Mouse (Mus musculus) forebrain, embryonic 13.5 days (tissue): ENCODE results near the gene Vgll4. TPM values are rescaled to one million over a fixed set of nuclear protein-coding genes. Genes with fewer than 3 reads are reported as not detected.
"Not testable (repeated sequence)": the region's sequence is repeated elsewhere in the genome, so short reads cannot be mapped to it uniquely, and the experiment has no call there.

Source experiments
- ATAC-seq: fragments of 200-750 bp; cut with Nextera tagmentation; 2 replicates; pipeline ENCODE4 v1.8.0; 2017
- H3K27ac ChIP-seq: fragments of 300-500 bp; sonication (generic); 2 replicates; pipeline ENCODE4 v1.5.1; 2015; ENCODE audit warnings: inconsistent platforms, mild to moderate bottlenecking, moderate library complexity
- H3K27me3 ChIP-seq: fragments of 300-500 bp; sonication (generic); 2 replicates; pipeline ENCODE4 v1.6.1; 2015; ENCODE audit warnings: mild to moderate bottlenecking, inconsistent platforms
- H3K36me3 ChIP-seq: fragments of 300-500 bp; sonication (generic); 2 replicates; pipeline ENCODE4 v1.6.1; 2015; ENCODE audit warnings: mild to moderate bottlenecking, inconsistent platforms; ENCODE audit not compliant: poor library complexity, severe bottlenecking
- H3K4me1 ChIP-seq: fragments of 300-500 bp; sonication (generic); 2 replicates; pipeline ENCODE4 v1.6.1; 2015; ENCODE audit warnings: inconsistent platforms
- H3K4me2 ChIP-seq: fragments of 300-500 bp; sonication (generic); 2 replicates; pipeline ENCODE4 v1.6.1; 2015; ENCODE audit warnings: inconsistent platforms, mild to moderate bottlenecking, moderate library complexity
- H3K4me3 ChIP-seq: fragments of 300-500 bp; sonication (generic); 2 replicates; pipeline ENCODE4 v1.5.1; 2015; ENCODE audit warnings: mild to moderate bottlenecking, inconsistent platforms
- H3K9ac ChIP-seq: fragments of 300-500 bp; sonication (generic); 2 replicates; pipeline ENCODE4 v1.6.1; 2015; ENCODE audit warnings: mild to moderate bottlenecking, inconsistent platforms
- H3K9me3 ChIP-seq: fragments of 300-500 bp; sonication (generic); replicated peaks from 2 replicates; pipeline ENCODE4 v1.6.1; 2016; ENCODE audit warnings: inconsistent platforms
- WGBS: fragments of 180-500 bp; shearing (Covaris S2); methylation state at CpG from one replicate; pipeline ENCODE4 v1.1.7; 2015; 5-methylcytosine and 5-hydroxymethylcytosine counted together
- polyA plus RNA-seq: library from polyadenylated mRNA; unstranded; fragments of >200 nt; fragmentation: Nextera tagmentation; extraction: Ambion mirVana; gene quantifications from 2 replicates; pipeline ENCODE4 v1.2.1, GENCODE M21; 2015

Gene Vgll4
- polyA plus RNA-seq, 1 experiment from 2014 or later: 84.3 TPM

DNA sequence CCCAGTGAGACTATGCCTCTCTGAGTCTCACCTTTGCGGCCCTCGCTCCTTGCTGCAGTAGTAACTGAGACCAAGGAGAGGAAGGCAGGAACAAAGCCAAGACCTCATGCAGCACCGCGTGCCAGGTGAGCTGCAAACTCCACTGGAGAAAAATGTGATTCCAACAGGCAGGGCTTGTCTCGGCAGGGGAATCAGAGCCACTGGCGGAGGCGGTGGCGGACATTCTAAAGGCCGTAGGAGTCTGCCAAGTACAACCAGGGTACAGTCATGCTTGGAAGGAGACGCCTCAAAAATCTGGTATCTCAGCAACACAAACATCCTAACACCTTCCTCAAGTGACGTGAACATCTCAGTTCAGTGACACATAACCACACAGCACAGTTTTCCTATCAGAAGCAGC is 35.7 kb downstream of the Vgll4 start:
- H3K27me3 ChIP-seq: no peaks in the 10 kb centered on the region
- no peak overlapping the region for H3K27ac ChIP-seq
- H3K4me1 ChIP-seq: peaks cover 29% of the 10 kb centered on the region
- no peaks in the 10 kb centered on the region for H3K36me3 ChIP-seq
- H3K4me3 ChIP-seq: no peak overlapping the region
- WGBS: 88% methylated on average over 11 of the region's 11 CpGs
- H3K4me2 ChIP-seq: no peak overlapping the region
- H3K9me3 ChIP-seq: no peaks in the 10 kb centered on the region
- no peak for ATAC-seq
- no peak overlapping the region for H3K9ac ChIP-seq

DNA sequence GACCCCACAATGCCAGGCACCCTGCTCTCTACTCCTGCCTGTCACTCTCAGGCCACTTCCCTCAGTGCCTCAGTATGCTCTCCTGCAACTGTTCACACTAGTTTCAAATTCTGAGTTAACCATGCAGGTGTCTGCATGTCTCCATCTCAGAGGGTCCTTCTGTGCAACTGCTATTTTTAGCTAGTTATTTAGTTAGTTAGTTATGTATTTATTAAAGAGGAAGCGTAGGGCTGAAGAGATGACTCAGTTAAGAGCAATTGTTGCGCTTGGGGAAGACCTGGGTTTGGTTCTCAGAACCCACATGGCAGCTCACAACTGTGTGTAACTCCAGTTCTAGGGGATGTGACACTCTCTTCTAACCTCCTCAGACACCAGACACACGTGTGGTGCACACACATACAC is 36.8 kb downstream of the Vgll4 start:
- no peak overlapping the region for H3K27ac ChIP-seq
- no peaks in the 10 kb centered on the region for H3K27me3 ChIP-seq
- no peak overlapping the region for H3K9ac ChIP-seq
- H3K4me2 ChIP-seq: no peak overlapping the region
- no peaks in the 10 kb centered on the region for H3K36me3 ChIP-seq
- no peaks in the 10 kb centered on the region for H3K9me3 ChIP-seq
- WGBS: 94% methylated on average over 3 of the region's 3 CpGs
- no peak overlapping the region for H3K4me3 ChIP-seq
- ATAC-seq: no peak
- peaks cover 29% of the 10 kb centered on the region for H3K4me1 ChIP-seq

DNA sequence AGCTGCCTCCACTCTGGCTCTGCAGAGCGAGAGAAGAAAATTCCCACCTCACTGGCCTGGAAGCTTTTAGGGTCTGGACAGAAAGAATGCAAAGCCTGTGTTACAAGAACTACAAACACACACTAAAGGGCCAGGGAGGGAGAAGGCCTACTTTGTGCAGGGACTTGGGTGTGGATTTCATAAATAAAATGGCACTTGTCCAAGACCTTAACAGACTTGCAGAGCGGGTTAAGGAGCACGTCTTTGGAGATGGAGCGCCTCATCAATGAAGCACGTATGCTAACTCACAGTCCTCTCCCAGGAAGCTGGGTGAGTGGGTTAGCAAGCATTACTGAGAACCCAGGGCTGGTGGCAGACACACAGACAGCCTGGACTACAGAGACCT is 37.7 kb downstream of the Vgll4 start:
- Histone ChIP-seq H3K4me2 (no peak overlapping the region), H3K9me3 (no peaks in the 10 kb centered on the region), H3K4me1 (peaks cover 29% of the 10 kb centered on the region), H3K27ac (no peak overlapping the region), H3K4me3 (no peak overlapping the region), H3K27me3 (no peaks in the 10 kb centered on the region), H3K9ac (no peak overlapping the region), H3K36me3 (no peaks in the 10 kb centered on the region)
- ATAC-seq: no peak
- 64% methylated on average over 5 of the region's 5 CpGs for whole genome bisulfite sequencing

DNA sequence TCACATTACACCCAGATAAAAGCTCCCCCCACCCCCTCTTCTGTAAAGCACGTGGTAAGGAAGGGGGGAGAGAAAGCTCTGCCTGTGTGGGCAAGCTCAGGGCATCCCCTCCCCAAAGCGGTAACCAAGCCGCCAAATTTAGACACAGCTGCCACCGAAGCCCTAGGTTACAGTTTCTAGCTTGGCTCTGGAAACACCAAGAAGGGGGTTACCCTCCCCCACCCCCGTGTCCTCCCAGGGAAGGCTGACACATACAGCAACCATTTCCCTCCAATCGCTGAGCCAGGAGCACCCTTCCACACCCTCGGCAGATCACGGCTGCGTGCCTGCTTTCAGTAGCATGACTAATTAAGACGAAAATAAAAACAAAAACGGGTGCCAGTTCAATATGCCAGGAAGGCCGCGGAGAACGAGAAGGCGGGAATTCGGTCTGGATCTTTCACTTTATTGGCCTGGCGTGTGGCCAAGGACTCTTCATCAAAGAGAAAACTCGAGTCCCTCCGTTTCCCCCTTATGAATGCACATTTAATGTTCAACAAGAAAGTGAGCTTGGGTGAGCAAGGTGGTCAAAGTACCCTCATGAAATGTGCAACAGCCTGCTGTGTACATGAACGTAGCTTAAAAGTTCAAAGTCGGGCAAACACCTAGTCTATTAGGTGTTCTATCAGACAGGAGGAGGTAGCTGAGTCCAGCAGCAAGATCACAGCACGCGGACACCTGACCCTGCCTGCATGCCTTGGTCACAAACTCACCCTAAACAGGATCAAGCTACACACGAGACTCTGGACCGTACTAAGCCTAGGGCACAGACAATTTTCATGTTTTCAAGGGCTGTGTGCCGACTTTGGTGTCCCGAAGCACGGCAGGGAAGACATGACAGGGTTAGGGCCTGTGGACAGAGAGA is 38.3 kb downstream of the Vgll4 start:
- Histone ChIP-seq H3K9ac (0 out of 2 replicates have a peak overlapping the region, but pooled peaks have one; percentile 31), H3K4me2 (peak overlapping the region; percentile 41), H3K4me1 (peaks cover 29% of the 10 kb centered on the region), H3K27ac (no peak overlapping the region), H3K27me3 (no peaks in the 10 kb centered on the region), H3K4me3 (no peak overlapping the region), H3K9me3 (no peaks in the 10 kb centered on the region), H3K36me3 (no peaks in the 10 kb centered on the region)
- peak; percentile 79 for ATAC-seq
- 43% methylated on average over 28 of the region's 28 CpGs for WGBS

DNA sequence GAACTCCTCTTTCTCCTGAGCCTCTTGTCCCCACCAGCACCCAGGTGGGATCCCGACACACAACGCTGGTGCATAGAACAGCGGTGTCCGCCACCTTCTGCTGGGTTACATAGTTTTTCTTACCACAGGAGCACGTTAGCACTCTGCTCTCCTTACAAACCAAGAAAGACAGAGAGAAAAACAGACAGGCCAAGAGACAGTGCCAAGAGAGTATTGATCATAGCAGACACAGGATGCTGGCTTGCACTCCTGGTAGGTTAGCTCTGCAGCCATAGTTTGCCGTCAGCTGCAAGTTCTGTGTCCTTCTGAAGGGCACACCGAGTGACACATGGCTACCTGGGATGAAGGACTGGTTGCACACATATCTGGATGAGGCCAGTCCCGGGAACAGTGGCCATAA is 39.1 kb downstream of the Vgll4 start:
- Histone ChIP-seq H3K4me3 (no peak overlapping the region), H3K36me3 (no peaks in the 10 kb centered on the region), H3K27ac (no peak overlapping the region), H3K9ac (no peak overlapping the region), H3K9me3 (no peaks in the 10 kb centered on the region), H3K4me2 (no peak overlapping the region), H3K27me3 (no peaks in the 10 kb centered on the region), H3K4me1 (peaks cover 29% of the 10 kb centered on the region)
- ATAC-seq: no peak
- whole genome bisulfite sequencing: 83% methylated on average over 8 of the region's 8 CpGs

DNA sequence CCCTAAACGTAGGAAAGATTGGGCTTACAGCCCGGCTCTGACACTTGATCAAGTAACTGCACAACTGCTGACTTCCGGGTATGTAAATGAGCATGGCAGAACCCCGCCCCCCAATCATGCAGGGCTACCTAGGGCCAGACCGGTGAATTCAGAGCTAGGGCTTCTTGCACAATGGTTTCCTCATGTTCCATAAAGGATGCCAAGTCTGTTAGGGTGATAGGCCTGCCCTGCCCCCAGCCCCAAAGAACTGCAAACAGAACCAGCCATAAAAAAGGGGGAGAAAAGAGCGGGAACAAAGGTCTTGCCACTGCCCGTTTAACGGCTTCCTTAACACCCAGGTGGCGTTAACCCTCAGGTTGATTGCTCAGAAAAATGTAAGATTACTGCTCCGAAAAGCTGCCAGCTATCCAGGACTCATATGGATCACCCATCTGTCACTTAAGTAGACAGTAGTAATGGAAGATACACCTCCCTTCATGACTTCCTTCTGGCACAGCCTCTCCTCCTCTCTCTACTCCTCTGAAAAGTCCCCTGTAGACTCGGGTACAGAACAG is 39.7 kb downstream of the Vgll4 start:
- no peak for ATAC-seq
- H3K9ac ChIP-seq: no peak overlapping the region
- H3K4me1 ChIP-seq: peaks cover 29% of the 10 kb centered on the region
- no peaks in the 10 kb centered on the region for H3K27me3 ChIP-seq
- WGBS: 50% methylated on average over 11 of the region's 11 CpGs
- H3K4me2 ChIP-seq: no peak overlapping the region
- no peaks in the 10 kb centered on the region for H3K36me3 ChIP-seq
- H3K27ac ChIP-seq: no peak overlapping the region
- no peaks in the 10 kb centered on the region for H3K9me3 ChIP-seq
- H3K4me3 ChIP-seq: no peak overlapping the region

DNA sequence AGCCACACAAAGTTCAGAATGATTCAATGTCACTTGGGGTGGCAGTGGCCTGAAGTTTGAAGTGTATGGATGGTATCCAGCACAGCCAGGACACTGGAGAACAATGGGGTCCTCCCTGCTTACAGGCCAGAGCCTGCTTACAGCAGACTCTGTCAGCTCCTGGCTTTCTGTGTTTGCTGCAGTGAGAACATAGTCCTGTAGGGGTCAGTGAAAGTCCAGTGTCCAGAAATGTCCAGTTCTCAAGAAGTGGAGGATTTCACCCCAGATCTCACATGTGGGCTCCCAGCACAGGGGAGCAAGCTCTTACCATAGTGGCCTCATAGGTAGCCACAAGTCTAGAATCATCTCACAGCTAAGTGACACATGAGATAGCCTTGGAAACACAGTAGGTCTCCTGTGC is 40.4 kb downstream of the Vgll4 start:
- H3K4me2 ChIP-seq: no peak overlapping the region
- H3K36me3 ChIP-seq: no peaks in the 10 kb centered on the region
- H3K4me3 ChIP-seq: no peak overlapping the region
- ATAC-seq: no peak
- H3K9me3 ChIP-seq: no peaks in the 10 kb centered on the region
- no peak overlapping the region for H3K27ac ChIP-seq
- H3K27me3 ChIP-seq: no peaks in the 10 kb centered on the region
- no peak overlapping the region for H3K9ac ChIP-seq
- peaks cover 29% of the 10 kb centered on the region for H3K4me1 ChIP-seq

DNA sequence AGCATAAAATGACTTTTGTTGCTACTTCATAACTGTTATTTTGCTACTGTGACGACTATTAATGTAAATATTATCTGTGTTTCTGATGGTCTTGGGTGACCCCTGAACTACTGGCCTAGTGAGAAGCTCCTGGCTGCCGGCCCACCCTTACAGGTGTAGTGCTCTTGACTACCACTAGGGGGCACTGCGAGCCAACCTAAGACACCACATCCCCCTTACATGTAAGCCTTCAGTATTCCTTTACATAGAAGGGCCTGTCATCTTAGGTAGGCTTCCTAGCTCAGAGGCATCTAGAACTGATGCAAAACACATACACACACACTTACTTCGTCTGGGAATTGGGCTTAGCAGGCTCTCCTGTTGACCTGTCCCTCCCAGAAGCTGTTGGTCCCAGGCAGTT is 41.3 kb downstream of the Vgll4 start:
- H3K4me2 ChIP-seq: no peak overlapping the region
- H3K9ac ChIP-seq: no peak overlapping the region
- no peak overlapping the region for H3K4me3 ChIP-seq
- no peaks in the 10 kb centered on the region for H3K36me3 ChIP-seq
- peaks cover 29% of the 10 kb centered on the region for H3K4me1 ChIP-seq
- H3K27ac ChIP-seq: no peak overlapping the region
- no peaks in the 10 kb centered on the region for H3K9me3 ChIP-seq
- 4% methylated on average over 4 of the region's 4 CpGs for WGBS
- peak; percentile 60 for ATAC-seq
- H3K27me3 ChIP-seq: no peaks in the 10 kb centered on the region

DNA sequence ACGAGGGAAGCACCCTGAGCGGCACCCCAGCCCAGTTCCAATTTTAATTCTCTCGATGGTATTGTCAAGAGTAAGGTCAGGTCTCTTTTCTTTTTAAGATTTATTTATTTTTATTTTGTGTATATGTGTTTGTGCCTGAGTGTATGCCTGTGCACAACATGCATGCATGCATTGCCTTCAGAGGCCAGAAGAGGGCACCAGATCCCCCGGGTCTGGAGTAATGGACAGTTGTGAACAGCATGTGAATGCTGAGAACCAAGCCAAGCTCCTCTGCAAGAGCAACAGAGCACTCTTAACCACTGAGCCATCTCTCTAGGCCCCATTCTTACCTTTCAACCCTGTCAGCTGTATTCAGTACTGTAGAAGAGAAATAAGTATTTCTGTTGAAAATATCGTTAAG is 42.4 kb downstream of the Vgll4 start:
- Histone ChIP-seq H3K36me3 (no peaks in the 10 kb centered on the region), H3K4me3 (no peak overlapping the region), H3K27ac (peak overlapping the region; percentile 19; the same call in 1 of the 2 replicates), H3K27me3 (no peaks in the 10 kb centered on the region), H3K9ac (no peak overlapping the region), H3K9me3 (no peaks in the 10 kb centered on the region), H3K4me2 (no peak overlapping the region), H3K4me1 (peaks cover 29% of the 10 kb centered on the region)
- 91% methylated on average over 5 of the region's 5 CpGs for WGBS
- ATAC-seq: no peak

DNA sequence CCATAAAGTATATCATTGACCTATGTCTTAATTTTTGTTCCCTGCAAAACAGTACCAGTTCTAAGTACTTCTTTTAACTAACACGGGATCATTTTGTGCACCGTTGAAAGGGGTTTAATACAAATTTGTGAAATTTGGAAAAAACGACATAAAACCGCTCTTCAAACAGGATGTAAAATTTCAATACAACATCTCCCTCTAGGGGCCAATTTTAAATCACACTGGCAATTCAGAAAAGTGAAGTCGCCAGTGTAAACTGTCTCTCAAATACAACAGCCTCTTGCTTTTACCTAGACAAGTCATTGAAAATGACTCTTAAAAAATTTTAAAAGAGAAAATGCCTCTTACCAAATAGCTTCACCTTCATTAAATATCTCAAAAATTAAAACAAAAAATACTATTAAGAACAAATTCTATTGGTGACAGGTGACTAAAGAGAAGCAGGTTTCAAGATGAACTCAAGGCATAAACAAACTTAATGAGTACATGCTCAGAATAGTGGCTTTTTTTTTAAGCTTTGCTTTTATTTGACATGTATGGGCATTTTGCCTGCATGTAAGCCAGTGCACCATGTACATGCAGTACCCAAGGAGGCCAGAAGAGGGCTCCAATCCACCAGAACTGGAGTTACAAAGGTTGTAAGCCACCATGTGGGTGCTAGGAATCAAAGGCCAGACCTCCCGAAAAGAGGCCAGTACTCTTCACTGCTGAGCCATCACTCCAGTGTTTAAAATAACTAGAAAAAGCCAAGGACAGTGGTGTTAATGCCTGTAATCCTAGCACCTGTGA is 43.2 kb downstream of the Vgll4 start:
- H3K27ac ChIP-seq: no peak overlapping the region
- ATAC-seq: no peak
- H3K4me1 ChIP-seq: peaks cover 25% of the 10 kb centered on the region
- no peaks in the 10 kb centered on the region for H3K36me3 ChIP-seq
- no peaks in the 10 kb centered on the region for H3K27me3 ChIP-seq
- no peak overlapping the region for H3K4me2 ChIP-seq
- 35% methylated on average over 6 of the region's 6 CpGs for WGBS
- H3K4me3 ChIP-seq: no peak overlapping the region
- H3K9ac ChIP-seq: no peak overlapping the region
- no peaks in the 10 kb centered on the region for H3K9me3 ChIP-seq

DNA sequence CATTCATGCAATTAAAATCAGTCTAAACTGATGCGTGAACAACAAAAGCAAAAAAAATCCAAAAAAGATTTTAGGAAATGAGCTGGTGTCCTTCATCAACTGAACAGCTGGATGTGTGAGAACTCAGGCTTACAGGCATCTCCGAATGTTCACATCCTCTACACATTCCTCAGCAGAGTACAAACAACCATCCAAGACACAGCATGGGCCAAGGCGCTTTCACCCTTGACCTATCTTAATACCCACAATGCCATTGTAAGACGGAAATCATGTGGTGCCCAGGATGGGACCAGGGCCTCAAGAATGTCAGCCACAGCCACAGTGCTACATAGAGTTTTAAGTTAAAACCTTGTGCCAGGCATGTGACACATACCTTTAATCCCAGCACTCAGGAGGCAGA is 44.6 kb downstream of the Vgll4 start:
- Histone ChIP-seq H3K4me1 (peaks cover 11% of the 10 kb centered on the region), H3K4me3 (no peak overlapping the region), H3K36me3 (no peaks in the 10 kb centered on the region), H3K4me2 (no peak overlapping the region), H3K27ac (no peak overlapping the region), H3K9ac (no peak overlapping the region), H3K9me3 (no peaks in the 10 kb centered on the region), H3K27me3 (no peaks in the 10 kb centered on the region)
- no peak for ATAC-seq
- 85% methylated on average over 4 of the region's 4 CpGs for WGBS

DNA sequence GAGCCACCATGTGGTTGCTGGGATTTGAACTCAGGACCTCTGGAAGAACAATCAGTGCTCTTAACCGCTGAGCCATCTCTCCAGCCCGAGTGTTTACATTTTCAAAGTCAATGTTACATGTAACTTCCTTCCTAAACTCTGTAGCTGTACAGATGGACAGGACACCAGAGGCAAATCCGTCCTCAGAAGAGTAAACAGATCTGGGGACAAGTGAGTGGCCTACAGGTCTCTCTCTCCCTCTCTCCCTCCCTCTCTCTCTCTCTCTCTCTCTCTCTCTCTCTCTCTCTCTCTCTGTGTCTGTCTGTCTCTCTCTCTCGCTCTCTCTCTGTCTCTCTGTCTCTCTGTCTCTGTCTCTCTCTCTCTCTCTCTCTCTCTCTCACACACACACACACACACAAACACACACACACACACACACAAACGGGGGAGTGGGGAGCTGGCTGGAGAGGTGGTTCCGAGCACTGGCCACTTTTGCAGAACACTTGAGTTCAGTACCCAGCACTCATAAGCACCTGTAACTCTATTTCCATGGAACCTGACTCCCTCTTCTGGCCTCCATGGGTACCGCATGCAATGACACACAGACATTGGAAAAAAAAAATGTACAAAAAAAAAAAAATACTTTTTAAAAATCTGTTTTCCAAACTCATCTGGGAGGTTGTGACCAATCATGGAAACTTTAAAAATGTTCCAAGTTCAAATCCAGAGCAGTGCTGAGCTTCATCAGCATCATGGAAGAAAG is 47.3 kb downstream of the Vgll4 start:
- H3K27me3 ChIP-seq, ATAC-seq, H3K9me3 ChIP-seq, H3K4me3 ChIP-seq, H3K4me2 ChIP-seq, H3K27ac ChIP-seq, H3K36me3 ChIP-seq, H3K9ac ChIP-seq: not testable (repeated sequence)
- 81% methylated on average over 7 of the region's 7 CpGs for WGBS
- H3K4me1 ChIP-seq: peaks cover 26% of the 10 kb centered on the region
